Mouse (Mus musculus): ENCODE results near the gene Tmed10. TPM values are rescaled to one million over a fixed set of nuclear protein-coding genes. Genes with fewer than 3 reads are reported as not detected.

The Tmed10 gene
- total RNA-seq (2021), result 100 to 1,000 TPM; 151 to 158 TPM

DNA sequence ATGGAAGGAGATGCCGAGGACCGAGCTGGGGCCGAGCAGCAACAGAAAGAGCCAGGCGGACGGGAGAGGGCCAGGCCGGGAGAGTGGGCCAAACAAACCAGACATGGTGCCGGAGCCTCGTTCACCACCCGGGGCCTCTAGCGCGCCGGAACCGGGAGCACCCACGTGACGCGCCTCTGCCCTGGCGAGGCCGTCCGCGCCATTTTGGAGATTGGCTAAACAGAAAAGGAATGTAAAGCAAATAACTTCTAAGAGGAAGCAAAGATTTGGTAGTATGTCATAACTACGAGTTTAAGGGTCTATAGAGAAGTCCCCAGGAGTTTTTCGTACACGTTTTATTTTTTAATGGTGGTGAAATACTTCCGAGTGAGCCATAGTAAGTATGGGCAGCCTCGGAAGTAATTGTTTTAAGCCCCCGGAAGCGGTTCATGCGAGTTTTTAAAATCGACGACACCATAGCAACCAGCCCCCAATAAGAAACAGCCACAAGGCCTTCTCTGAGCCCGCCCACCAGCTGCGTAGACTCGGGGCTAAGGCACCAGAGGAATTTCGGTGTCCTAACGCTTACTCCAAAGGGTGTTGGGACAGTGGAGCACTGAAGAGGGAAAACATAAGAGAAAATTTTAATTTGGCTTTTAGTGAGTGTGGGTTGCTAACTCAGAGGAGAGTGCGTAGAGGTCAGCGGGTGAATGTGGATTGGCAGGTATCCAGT is at the start of gene Tmed10:
Gene Tmed10, minus strand, starts transcription at position 287 of the 712 bp plus-strand sequence.
- intact Hi-C loops (cut with DNase I), result loop anchor here (5.0 kb wide), 1 partner anchor 103 kb away; no protein-coding TSS in a partner anchor
- peak; percentile 92 to 93 for DNase-seq (ENCODE audit: extremely low spot score in 1 of 2, low spot score in 2 of 2)

DNA sequence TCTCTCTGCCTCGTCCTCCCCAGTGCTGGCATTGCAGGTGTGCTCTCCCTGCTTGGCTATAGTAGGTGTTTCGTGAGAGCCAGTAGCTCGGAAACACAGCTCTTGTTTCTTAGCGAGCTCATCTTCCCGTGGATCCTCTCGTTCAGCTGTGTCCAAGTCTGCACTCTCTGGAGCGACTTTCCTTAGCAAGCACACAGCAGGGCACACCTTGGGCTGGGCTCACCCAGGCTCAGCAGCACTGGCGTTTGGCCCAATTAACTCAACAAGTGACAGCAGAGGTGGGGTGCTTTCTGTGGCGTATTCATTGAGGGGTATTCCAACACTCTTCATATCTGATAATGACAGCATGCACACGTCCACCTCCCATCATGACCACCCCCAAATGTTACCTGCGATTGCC is 48.6 kb upstream of the Tmed10 start:
- intact Hi-C loops (cut with DNase I), result loop anchor here (5.0 kb wide), 1 partner anchor 36 kb away; no protein-coding TSS in a partner anchor
- no peak for DNase-seq (ENCODE audit: extremely low spot score in 1 of 2, low spot score in 2 of 2)

DNA sequence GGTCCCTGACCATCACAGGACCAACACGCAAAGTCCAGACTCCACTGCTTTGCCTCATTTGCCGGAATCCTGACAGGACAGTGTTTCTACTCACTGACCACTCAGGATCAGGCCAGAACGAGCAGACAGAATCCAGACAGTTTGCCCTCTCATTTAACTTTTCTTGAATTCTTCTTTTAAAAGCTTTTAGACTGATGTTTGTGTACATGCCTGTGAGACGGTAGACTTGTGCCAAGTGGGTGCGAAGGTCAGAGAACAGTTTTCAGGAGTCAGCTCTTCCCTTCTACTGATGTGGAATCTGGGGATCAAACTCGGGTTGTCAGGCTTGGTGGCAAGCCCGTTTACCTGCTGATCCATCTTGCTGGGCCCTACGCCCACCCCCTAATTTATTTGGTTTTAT is 47.9 kb upstream of the Tmed10 start:
- no peak for DNase-seq (ENCODE audit: extremely low spot score in 1 of 2, low spot score in 2 of 2)
- intact Hi-C loops (cut with DNase I), result loop anchor here (5.0 kb wide), 1 partner anchor 35 kb away; no protein-coding TSS in a partner anchor

DNA sequence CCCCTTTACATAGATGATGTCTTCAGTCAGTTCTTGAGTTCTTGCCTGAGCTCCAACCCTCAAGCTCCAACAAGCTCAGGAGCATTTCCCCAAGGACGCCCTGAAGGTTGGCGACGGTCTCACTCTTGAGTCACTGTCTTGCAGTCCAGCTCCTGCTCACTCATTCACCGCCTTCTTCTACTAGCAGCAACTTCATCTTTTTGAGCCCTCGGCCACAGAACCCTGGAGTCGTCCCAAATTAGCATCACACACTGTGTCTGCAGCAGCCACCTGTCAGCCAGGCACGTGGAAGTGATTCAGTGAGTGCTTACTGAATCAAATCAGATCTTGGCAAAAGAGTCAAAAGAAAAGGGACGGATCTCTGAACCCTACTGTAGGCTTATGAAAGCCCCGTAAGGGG is 46.3 kb upstream of the Tmed10 start:
- DNase-seq (ENCODE audit: extremely low spot score in 1 of 2, low spot score in 2 of 2), result no peak
- intact Hi-C loops (cut with DNase I), result loop anchor here (5.0 kb wide), 1 partner anchor 34 kb away; no protein-coding TSS in a partner anchor

DNA sequence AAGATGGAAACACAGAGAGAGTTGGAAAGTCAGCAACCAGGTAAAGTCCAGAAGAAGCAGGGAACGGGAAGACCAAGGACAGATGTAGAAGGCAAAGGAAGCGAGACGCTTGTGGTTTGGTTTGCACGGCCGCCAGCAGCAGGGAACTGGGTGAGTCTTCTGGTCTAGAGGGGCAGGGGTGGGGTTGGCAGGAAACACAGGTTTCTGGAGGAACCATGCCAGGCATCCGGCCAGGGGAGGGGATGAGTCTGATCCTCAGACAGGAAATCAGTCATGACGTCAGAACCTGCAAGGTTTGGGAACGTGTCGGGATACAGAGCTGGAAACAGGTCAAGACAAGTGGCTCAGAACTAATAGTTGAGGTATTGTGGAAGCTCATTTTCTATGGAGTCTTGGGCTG is 43.2 kb upstream of the Tmed10 start:
- intact Hi-C loops (cut with DNase I), result no loop called here
- peak in 1 of 2 experiments; percentile 84 for DNase-seq (ENCODE audit: extremely low spot score in 1 of 2, low spot score in 2 of 2)

DNA sequence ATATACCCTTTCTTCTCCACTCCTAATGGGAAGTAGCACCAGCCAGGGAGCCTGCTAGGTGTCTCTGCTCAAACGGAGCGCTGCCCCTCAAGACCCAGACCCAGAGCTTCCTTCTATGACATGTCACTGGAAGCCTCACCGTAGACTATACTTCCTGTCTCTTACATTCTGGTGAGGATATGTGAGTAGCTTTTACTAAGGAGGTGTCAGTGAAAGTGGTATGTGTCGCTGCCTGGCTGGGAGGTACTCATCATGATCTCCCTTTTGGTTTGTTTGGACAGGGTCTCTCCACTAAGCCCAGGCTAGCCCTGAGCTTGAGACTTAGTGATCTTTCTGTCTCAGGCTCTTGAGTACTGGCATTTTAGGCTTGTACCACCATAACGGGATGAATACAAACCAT is 41.7 kb upstream of the Tmed10 start:
- intact Hi-C loops (cut with DNase I), result no loop called here
- no peak for DNase-seq (ENCODE audit: extremely low spot score in 1 of 2, low spot score in 2 of 2)

DNA sequence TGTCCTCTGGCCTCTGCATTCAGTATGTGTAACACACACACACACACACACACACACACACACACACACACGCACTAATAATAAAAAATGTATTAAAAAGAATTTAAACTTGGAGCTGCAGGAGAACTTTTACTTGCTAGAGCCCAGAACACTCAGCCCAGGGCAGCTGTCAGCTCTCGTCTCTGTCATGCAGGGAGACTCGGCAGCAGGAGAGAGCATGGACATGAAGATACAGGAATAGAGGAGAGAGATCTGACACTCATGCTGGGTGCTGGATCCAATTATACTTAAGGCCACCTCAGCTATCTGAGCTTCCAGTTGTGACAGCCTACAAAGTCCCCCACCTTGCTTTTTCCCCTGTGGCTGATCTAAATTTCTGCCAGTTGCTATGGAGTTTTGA is 41.2 kb upstream of the Tmed10 start:
- DNase-seq (ENCODE audit: extremely low spot score in 1 of 2, low spot score in 2 of 2), result no peak
- intact Hi-C loops (cut with DNase I), result no loop called here

DNA sequence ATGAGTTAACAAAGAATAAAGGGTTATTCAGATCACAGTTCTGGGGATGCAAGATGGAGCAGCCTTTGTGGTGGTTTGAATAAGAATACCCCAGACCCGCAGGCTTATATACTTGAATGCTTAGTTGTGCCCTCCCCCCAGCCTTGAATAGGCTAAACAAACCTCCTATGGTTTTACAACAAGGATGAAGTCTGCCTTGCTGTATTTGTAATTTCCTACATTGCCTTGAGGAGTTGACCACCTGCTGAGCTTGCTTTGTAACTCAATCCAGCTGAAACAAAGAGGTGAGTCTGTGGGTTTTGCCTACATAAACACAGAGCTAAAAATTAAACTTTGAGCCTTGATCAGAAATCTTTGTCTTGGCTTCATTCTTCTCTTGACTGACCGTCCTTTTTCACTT is 36.5 kb upstream of the Tmed10 start:
- intact Hi-C loops (cut with DNase I), result no loop called here
- no peak for DNase-seq (ENCODE audit: extremely low spot score in 1 of 2, low spot score in 2 of 2)

DNA sequence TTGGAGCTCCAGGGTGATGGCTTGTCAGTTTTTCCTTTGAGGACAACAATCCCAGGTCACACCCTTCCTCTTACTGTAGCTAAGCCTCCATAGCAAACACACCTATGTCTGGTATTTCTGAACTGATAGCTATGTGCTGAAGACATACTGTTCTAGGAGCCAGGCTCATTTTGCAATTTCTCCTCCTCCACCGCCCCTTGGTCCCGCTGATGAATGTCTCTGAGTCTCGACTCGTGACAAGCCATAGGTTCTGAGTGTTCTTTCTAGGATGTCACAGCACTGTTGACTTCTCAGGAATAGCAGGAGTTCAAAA is 23.3 kb upstream of the Tmed10 start:
- DNase-seq (ENCODE audit: extremely low spot score in 1 of 2, low spot score in 2 of 2), result no peak

DNA sequence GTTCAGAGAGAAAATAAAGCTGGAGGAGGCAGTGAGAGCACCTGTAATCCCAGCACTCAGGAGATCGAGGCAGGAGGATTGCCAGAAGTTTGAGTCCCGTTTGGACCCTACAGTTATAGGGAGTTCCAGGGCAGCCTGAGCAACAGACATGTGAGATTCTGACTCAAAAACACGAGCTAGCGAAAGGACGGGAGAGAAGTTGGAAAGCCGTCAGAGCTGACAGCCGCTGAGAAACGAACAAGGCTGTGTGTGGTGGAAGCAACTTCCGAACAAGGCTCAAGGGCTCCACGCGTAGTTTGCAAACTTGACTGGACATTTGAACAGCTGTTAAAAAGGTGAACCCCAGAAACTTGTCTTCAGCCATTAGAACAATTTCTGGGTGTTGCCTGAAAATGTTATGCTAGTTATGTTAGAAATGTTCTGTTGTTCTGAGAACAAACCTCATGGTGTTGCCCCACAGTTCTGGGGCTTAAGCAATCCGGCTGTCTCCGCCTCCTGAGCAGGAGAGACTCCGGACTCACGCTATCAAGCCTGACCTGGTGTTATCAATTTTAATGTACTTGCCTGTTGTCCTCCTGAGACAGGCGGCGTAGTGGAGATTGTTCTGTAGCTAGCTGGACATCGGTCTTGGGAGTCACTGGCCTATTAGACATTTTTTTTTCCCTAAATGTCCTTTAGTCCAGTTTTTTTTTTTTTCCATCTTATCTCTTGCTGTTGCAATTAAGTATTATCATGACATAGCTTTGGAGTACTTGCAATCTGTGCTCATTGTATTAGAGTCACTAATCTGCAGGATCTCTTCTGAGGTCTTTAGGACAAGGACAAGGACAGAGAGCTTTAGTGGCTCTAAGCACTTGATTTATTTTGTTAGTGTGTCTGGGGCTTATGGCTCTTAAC is 22.7 kb upstream of the Tmed10 start:
- intact Hi-C loops (cut with DNase I), result no loop called here
- DNase-seq (ENCODE audit: extremely low spot score in 1 of 2, low spot score in 2 of 2), result no peak

More for the DNA sequence above, 23.3 kb upstream of the Tmed10 start:
- intact Hi-C loops (cut with DNase I), result no loop called here

DNA sequence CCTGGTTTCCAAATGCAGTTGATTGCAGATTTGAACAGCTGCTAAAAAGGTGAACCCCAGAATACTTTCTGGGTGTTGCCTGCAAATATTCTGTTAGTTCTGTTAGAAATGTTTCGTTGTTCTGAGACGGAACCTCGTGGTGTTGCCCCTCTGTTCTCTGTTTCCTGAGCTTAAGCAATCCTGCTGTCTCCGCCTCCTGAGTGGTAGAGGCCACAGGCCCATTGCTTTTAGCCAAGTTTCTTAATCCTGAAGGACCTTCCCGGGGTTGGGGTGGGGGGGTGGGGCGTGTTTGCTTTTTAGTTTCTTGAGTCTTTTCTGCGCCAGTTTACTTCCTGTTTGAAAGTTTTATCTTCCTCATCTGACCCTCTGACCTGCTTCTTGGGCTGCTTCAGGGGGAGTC is 19.3 kb upstream of the Tmed10 start:
- intact Hi-C loops (cut with DNase I), result no loop called here
- DNase-seq (ENCODE audit: extremely low spot score in 1 of 2, low spot score in 2 of 2), result no peak

DNA sequence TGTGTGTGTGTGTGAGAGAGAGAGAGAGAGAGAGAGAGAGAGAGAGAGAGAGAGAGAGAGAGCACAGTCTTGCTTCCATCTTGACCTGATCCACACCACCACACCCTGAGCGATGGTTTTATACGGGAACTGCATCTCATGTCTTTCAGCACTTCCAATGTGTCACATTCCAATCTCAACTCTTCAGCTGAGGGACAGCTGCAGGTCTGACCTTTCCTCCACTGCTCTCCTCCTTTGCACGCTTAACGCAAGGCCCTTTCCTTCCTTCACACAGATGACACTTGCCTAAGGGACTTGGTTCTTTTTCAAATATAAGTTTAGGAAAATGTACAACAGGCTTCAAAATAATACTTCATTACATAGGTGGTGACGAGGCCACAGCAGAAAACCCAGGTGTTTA is 18.9 kb upstream of the Tmed10 start:
- no peak for DNase-seq (ENCODE audit: extremely low spot score in 1 of 2, low spot score in 2 of 2)
- intact Hi-C loops (cut with DNase I), result no loop called here

DNA sequence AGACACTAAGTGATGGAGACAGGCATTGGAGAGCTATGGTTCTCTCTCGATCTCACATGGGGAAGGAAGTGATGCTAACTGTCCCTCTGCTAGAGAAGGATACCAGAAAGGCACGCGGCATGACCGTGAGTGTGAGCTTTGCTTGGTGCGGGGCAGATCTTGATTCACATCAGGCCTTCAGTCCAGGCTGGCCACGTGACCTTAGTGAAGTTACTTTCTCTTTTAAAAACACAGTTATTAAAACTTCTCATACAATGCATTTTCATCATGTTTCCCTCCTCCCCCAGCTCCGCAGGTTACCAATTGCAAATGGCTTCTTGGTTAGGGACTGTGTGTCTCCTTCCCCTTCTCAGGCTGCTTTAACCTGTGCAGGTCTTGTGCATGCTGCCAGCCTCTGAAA is 16.5 kb upstream of the Tmed10 start:
- no peak for DNase-seq (ENCODE audit: extremely low spot score in 1 of 2, low spot score in 2 of 2)
- intact Hi-C loops (cut with DNase I), result no loop called here

DNA sequence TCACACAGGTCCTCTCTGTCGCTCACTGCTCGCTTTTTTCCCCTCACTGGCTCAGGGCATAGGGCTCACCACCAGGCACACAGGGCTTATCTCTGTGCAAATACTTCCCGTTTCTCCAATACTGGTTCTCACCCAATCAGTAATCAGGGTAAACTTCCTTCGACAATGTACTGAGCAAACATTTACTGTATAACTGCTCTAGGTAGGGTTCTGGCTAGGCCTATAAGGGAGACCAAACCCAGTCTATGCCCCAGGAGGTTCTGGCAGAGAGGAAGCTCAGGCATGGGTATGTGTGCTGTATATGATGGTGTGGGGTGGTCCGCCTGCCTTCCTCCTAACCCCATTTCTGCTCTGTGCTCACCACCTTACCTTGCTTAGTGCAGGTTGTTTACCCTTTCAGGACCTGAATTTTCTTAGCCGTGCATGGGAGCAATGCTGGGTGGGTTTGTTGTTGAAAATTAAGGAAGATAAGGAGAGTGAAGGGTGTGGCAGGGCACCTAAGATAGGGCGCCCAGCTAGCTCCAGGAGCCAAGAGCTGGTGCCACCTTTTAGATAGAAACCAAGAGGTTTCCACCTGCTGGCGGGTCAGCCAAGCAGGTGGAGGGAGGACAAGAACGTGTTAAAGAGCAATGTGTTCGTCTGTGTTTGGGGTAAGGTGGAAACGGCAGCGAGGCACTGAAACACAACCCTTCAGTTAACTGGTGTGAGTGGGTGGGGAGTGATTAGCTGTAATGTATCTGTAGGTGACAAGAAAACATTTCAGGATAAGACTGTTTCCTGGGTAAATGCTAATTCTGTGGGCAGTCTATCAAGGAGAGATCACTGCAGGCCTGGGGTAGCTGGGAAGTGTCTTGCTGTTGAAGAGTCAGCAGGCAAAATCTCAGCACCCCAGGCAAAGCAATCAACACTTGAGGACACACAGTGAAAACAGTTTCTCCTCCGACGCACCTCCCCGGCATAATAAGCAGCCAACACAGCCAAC is 14.8 kb upstream of the Tmed10 start:
- no peak for DNase-seq (ENCODE audit: extremely low spot score in 1 of 2, low spot score in 2 of 2)
- intact Hi-C loops (cut with DNase I), result loop anchor here (5.0 kb wide), 1 partner anchor 33 kb away; no protein-coding TSS in a partner anchor

DNA sequence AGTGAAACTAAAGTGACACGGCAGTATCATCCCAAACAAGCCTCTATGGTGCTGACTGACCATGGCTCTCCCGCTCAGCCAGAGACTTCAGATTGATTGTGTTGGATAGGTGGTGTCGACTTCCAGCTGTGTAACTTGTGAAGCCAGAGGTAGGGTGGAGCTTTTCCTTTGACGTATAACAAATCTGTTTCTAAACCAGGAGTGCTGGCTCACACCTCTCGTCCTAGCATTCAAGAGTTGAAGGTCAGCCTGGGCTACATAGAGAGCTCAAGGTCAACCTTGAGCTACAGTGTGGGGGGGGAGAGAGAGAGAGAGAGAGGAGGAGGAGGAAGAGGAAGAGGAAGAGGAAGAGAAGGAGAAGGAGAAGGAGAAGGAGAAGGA is 11.3 kb upstream of the Tmed10 start:
- intact Hi-C loops (cut with DNase I), result loop anchor here (5.0 kb wide), 1 partner anchor 36 kb away; no protein-coding TSS in a partner anchor
- no peak for DNase-seq (ENCODE audit: extremely low spot score in 1 of 2, low spot score in 2 of 2)

DNA sequence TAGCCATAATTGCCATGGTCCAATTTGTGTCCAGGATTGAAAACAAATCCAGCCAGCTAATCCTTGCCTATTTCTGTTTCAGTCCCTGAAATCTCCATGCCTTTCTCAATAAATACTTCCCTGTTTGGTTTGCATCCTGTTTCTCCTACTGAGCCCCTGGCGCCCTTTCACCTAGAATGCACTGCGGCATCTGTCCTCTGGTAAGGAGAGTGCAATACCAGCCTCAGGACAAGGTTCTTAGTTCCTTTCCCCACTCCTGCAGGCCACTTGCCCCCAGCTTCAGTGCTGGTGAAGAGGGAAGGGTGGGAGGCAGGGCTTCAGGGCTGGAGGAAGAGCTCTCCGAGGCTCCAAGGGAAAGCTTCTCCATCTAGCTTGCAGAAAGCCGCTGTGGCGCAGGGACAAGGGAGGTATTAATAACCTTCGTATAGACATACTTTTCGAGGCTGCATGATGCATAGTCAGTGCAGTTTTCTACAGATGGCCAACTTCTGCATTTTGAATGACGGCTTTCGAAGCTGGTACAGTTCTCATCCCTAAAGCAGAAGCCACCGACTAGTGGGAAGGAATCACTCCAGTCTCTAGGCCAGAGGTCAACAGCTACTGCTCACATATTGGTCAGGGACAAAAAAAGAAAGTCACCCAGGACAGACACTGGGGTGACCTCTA is 10.8 kb upstream of the Tmed10 start:
- intact Hi-C loops (cut with DNase I), result loop anchor here (5.0 kb wide), 1 partner anchor 37 kb away; no protein-coding TSS in a partner anchor
- DNase-seq (ENCODE audit: extremely low spot score in 1 of 2, low spot score in 2 of 2), result peak in 1 of 2 experiments; percentile 39

DNA sequence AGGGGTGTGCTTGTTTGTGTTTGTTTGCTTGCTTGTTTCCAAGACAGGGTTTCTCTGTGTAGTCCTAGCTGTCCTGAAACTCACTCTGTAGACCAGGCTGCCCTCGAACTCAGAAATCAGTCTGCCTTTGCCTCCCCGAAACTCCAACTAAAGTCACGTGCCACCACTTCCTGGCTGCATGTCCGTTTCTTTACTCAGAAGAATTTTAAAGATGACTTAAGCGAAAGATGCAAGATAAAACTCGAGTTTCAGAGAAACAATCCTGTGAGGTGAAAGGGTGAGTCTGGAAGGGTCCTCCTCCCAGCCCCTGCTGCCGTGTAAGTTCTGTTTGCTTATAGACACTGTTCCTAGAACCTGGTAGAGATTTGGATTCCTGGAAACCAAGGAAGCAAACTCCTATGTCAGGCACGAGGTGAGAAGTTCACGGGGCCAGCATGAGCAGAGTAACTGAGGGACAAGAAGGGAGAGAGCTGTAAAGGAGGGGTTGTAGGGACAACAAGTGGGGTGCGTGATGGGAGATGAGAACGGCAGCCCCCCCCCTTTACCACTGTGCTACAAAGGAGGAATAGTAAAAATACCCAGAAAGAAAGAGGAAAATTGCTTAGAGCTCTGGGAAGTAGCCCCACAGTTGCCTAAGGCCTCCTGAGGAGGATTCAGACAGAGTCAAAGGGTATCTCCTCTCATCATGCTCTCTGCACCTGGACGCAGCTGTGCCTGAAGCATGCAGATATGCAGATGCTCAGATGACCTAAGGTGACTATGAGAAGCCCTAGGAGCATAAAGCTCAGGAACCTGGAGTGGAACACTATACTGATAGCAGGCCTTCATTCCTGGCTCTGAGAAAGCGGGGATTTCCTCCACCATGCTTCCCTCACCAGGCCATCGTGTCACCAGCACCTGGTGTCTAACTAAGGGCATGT is 8.4 kb upstream of the Tmed10 start:
- DNase-seq (ENCODE audit: extremely low spot score in 1 of 2, low spot score in 2 of 2), result no peak
- intact Hi-C loops (cut with DNase I), result no loop called here

Measured in left cerebral cortex, postnatal 10 days (tissue).